Mouse (Mus musculus) CD4-positive helper T cell, adult 2 months (primary cell): Measurements from ENCODE around the gene Ano7.
"Not testable (repeated sequence)": the region's sequence is repeated elsewhere in the genome, so short reads cannot be mapped to it uniquely, and the experiment has no call there.

Experiments used
- DNase-seq: peaks from one replicate; pipeline ENCODE4 v3.0.0-alpha.2; 2012; ENCODE audit warnings: low read depth, missing footprints, low spot score

The Ano7 gene

GRCm38 (mm10) chr1:93445822-93446162 is 72.1 kb downstream of the Ano7 start:
- no peak for DNase-seq

- DNase-seq: not testable (repeated sequence)
These were observed 76.4 kb downstream of the Ano7 start for GRCm38 (mm10) chr1:93450118-93450517.

- no peak for DNase-seq
These were observed 80.1 kb downstream of the Ano7 start for GRCm38 (mm10) chr1:93453721-93454255.
